Mouse (Mus musculus) retina, postnatal 7 days (tissue): ENCODE data around the gene Myo3b.

Experiments
- DNase-seq: peaks from one replicate; pipeline ENCODE4 v3.0.0-alpha.2; 2012; ENCODE audit warnings: low read depth, low spot score

Myo3b gene

DNA sequence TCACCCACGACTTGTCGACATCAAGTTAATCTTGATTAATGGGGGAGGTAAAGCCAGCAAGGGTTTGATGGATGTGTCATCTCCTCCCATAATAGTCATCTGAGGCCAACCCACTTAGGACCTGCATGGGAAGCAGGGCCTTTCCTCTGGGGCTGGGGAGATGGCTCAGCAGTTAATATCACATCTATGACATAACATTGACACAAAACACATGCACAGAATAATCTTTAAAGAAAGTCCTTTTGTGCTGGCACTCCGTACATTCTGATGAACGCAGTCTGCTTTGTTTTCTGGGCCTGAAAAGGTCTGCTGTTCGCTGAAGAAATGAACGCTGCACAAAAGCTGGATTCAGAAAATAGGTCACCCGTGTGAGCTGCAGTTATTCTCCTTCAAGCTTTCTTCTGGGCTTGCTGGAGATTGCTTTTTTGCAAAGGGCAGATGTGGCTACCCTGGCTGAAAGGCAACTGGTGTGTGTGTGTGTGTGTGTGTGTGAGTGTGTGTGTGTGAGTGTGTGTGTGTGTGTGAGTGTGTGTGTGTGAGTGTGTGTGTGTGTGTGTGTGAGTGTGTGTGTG is 26.9 kb downstream of the Myo3b start:
- DNase-seq, result no peak

DNA sequence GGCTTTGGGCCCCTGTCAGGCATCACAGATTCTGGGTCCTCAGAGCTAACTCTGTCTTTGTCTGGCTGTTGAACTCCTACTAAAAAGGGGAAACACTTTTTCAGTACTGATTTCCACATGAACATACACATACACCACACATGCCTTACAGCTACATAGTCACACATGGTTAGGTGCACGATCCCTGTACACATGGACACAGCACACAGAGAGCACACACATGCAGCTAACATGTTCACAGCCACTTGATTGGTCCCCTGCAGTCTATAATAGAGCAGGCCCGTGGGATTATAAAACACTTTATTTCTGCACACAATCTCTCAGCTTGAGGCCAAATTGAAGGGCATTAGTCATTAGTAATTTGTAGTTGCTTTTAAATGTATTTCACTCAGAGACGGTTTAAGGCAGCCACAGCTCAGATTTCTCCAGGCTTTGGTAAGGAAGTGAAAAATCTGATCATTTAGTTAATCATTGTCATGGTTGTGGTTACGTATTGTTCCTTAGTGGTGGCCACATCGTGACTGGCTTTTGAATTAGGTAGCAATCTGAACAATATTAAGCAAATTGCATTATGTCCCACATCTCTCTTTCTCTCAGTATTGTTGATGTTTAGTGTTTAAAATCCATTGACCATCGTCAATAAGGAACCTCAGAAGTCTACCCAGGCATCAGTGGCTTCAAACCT is 27.6 kb downstream of the Myo3b start:
- DNase-seq, result no peak

DNA sequence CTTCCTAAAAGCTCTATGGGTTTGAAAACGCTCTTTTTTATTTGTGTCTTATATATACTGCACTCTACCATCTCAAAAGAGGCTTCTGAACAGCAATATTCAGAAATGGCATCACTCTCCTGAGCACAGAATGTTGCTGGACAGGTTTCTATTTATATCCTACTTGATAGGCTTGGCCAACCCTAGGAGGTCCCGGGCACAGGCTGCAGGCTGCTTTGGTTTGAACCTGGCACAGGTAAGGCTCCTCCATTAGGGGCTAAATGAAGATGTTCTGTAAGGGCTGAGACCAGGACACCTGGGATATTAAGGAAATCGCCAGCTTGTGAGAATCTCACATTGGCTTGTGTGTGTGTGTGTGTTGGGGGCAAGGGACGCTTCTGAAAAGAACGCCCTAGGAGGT is 30.9 kb downstream of the Myo3b start:
- DNase-seq, result no peak

DNA sequence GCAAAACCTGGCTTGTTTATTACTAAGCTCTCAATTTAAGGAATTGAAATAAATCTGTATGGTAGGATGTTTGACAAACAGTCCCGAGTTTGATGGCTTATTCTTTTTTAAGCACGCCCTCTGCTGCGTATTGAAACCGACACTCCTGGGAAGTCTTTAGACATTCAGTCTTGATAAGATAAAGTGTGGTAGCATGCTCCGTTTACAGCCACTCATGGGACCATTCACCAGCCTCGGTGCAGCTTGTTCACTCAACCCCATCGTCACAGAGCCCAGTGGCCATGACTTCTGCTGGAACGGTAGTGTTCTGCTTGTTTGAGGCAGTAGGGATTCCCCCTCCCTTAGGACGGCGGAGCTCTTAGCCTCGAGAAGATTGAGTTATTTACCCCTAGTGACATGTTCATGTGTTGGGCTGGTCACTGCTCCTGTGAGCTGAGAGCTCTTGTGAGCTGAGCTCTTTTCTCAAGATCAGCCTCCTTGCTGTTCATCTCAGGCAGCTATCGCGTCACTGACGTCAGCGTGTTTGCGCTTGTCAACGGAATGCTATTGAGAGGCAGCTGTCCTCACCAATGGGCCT is 44.6 kb downstream of the Myo3b start:
- no peak for DNase-seq

DNA sequence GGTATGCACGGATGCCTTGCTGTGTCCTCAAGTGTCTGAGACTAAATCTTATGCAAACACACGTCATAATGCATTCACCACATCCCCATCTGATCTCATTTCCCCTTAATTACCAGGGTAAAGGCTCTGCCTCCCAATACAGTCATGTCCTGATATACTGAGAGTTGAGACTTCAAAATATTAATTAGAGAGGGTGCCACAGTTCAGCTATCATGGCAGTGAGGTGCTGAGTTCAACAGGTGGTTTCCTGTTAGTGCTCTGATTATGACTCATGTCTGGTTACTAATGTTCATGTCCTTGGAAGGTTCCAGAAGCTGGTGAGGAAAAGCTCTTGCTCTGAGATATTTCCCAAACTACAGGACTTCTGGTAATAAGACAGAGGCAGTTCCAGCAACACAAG is 52.3 kb downstream of the Myo3b start:
- DNase-seq, result no peak

DNA sequence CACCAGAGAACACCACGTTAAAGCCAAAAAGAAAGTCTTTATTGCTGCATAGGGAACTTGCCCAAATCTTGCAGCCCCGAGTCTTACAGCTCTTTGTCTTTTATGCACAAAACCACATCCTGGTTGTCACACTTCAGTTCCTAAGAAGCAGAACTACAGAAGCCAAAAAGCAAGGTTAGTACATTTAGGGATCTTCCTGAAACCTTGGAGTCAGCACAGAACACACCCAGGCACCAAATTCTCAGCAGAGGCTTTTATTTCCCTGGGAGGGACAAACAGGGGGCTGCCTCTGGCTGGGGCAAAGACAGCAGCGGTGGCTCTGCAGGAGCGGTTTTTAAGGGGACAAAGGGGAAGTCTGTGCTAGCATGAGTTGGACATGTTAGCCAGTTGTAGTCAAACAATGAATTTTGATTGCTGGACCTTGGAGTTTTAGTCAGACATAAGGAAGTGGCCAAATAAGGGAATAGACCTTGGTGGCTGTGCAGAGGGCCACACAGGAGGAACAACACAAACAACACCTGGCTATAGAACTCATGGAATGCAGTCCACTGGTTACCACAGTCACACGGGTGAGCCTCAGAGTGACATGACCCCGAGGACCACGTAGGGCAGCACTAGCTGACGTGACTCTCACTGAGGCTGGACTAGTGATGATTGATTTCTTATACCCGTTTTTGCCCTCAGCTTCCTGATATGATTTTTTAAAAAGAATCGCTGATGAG is 53.0 kb downstream of the Myo3b start:
- no peak for DNase-seq

DNA sequence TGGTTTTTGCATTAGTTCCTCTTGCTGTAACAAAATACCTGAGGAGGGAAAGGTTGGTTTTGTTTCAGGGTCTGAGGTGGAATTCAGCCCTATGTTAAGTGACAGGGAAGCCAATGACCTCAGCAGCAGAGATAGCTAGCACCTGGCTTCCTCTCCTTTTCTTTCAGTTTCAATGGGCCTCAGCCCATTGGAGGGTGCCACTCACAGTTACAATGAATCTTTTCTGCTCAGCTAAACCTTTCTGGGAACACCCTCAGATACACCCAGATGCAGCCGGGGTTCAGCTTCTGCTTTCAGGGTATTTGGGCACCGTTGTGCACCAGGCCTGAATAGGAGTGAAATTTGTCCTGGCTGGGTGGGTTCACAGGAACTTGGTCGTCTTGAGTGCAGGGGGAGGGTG is 53.7 kb downstream of the Myo3b start:
- DNase-seq, result no peak

DNA sequence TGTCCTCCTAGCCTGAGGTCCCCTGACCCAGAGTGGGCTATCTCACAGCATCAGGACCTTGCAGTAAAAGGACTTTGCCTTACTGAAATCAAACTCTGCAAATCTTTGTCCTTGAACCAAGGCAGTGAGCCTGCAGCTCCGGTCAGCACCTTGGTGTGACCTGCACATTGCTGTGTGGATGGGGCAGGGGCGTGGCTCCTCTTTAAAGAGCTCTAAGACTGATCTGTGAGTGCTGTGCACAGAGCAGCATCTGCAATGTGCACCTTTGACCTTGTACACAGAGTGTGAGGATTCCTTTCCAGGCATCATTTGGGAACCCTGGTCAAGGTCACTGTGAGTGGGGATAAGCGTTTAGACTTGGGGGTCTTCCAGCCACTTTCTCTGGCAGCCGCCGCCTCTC is 55.5 kb downstream of the Myo3b start:
- no peak for DNase-seq

DNA sequence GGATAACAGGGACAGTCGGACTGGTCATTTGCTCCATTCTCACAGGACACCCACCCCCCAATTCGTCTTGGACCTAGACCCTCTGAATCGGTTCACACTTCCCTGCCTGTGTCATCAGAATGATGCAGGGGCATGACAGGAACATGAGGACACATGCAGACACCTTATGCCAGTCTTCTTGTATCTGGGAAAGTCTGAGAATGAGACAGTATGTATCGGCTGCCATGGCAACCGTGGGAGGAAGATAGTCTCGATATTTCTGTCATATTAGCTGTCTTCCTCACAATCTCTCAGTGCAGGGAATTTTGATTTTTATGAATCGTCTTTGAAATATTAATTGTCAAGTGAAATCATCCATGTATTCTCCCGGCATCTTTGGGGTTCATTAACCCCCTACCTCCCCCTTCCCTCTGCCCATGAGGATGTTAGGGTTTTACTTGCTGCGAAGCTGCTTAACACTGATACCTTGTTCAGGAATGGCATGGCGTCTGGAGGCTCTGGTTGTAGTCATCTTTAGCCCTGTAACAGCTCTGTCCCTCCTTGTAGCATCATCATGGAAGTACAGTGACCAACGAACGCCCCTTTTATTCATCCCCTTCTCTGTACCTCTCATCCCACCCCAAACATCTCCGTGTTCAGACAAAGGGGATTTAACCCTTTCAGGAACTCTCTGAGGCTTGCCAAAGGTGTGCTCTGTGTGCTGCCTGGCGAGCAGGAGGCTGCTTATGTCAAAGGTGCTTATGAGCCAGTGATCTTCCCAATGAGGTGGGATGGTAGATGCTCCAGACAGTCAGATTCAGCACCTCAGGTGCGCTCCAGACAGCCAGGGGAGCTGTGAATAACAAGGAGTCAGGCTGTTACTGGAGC is 58.5 kb downstream of the Myo3b start:
- no peak for DNase-seq

DNA sequence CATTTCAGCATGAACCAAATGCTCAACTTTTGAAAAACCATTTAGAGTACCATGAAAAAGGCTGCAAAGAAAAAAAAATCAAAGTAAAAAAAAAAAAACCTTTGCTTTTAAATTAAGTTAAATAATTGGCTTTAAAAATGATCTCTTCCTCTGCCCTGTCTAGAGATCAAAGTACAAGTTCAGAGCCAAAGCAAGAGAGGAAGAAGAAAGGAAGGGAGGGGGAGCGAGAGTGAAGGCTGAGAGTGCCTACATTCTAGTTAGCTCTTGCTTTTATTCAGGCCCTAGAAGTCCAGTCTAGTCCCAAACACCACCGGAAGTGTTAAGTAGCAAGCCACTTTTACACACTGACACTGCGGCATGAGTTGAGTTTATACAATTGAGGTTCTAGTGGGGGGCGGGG is 60.5 kb downstream of the Myo3b start:
- no peak for DNase-seq

DNA sequence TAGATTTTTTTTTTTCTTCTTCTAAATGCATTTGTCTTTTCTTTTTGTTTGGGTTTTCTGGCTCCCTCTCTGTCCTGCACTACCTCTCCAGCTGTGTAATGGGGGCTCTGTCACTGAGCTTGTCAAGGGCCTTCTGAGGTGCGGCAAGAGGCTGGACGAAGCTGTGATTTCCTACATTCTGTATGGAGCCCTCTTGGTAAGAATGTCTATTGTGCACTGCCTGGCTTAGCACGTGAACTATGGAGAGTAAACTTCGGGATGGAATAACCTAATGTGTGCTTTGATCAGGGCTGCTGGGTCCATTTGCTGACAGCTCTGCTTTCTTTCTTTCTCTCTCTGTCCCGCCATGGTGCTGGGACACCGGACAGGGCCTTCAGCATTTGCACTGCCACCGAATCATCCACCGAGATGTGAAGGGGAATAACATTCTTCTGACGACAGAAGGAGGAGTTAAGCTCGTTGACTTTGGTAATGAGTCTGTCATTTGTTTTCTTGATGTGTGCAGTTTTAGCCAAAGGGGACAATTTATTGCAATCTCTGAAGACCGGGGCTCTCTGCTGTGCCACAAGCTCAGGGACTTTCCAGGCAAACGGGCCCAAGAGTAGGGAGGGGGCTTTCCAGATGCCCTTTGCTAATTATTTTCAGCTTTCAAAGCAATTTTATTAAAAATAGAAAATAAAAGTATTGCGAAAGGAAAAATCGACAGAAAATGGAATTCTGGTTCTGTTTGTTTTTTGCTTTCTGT is 66.5 kb downstream of the Myo3b start:
- no peak for DNase-seq

DNA sequence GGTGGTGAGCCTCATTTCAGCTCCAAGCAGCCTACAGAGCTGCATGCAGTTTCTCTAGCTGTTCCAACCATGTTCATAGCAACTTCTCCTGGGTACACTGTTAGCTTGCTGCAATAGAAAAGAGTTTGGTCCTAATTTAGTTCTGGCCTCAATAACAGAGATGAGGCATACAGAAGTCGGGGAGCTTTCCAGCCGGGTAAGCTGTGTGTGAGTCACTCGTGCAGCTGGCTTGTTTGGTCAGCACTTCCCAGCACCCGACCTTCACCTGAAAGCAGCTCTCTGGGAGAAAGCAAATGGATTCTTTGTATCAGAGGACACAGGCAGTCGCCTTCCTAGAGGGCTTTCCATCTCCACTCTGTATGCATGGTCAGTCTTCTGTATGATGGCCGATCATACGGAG is 70.1 kb downstream of the Myo3b start:
- DNase-seq, result no peak

DNA sequence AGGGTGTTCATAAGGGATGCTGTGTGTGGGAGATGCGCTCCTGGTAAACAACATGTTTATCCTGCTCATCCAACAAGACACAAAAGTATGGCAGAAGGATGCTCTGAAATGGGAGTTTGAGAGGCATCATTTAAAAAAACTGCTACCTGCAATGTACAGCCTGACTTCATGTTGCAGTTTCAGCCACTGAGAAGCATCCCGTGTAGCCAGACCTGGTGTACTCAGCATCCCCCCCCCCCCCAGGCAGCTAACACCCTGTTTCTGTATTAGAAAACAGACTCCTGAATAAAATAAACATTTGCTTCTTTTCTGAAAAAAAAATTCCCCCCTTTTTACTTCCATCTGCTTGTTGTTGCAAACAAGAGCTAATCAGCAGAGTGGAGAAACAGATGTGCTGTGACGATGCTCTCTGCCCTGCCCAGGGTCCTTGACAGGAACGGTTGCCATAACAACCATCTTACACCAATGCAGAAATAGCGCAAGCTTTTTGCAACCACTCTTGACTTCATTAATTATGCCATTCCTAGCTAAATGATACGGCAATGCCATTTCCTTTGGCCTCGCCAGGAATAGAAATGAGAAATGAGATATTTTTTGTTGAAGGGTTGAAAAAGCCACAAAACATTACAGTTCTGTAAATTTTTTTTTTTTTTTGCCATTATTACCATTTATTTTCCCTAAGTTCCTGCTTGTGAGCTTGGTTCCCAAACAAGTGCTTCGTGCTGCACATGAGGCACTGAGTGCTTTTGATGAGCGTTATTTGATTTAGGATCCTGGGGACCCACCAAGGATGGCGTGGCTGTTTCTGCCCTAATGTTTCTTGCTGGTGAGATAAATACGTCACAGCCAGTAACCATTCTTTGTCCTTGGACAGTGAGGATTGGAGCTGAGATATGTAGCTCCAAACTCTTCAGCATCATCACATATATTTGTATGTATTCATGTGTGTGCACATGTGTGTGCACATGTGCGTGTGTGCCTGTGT is 75.2 kb downstream of the Myo3b start:
- DNase-seq, result no peak

DNA sequence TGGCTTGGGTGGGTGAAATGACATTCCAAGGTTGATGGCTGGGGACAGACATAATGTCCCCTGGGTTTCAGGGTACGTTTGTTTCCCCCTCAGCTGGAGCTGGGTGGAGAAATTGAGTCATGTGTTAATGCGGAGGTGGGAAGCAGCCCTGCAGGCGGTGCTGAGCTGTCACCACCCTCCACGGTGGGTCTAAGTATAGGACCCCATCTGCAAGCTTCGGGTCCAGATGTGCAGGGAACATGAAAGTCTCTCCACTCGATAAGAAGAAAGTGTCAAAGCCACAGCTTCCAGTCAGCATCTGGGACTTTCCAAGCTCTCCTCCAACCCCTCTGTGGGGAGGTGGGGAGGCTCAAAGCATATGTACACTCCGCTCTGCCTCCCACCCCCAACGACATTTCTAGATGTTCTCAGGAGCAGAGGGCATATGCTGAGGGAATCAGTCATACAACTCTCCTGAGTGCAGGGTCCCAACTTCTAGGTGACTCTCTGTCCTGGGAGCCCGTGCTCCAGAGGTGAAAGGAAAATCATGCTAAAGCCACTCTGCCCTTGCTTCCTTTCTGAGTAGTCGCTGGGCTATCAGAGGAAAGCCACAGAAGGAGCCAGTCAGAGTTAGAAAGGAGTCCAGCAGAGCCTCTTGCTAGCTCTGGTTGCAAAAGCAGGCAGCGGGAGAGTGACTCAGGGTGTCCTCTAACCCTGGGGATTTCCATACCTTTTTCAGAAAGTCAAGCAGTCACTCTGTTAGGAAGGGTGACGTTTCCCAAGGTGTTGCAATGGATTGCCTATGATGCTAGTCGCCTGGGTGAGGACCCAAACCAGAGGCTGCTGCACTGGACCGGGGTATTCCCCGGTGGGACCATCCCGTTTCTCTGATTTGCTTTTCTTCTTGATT is 79.7 kb downstream of the Myo3b start:
- no peak for DNase-seq

DNA sequence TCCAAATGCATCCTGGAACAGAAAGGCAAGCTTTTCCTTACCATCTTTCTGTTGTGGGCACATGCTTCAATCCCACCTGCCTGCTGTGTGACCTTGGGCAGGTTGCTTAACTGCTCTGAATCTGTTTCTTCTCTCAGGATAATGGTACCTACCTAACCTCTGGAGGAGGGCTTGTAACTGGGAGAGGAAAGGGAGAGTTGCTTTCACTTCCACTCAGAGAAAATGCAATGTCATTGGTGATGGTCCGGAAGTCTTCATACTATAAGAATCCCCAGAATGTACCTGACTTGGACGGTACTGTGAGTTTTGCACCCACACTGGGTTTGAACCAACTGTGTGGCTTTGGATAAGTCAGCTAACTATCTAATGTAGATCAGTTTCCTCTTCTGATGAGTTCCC is 80.3 kb downstream of the Myo3b start:
- DNase-seq, result no peak

DNA sequence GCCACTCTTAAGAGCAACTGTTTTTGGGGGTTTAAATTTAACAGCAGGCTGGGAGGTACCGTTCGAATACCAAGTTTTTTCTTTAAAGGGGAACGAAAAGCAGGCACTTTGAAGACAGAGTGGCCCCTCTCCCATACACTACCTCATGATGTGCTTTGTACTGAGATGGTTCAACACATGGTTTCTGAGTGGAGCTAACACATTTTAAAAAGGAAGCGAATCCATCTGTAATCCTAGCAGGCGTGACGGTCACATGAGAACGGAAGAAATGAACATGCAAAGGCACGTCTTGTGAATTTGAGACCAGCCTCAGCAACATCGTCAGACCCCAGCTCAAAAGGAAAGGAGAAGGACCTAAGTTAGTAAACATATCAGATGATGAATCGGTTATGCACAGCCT is 87.4 kb downstream of the Myo3b start:
- no peak for DNase-seq

DNA sequence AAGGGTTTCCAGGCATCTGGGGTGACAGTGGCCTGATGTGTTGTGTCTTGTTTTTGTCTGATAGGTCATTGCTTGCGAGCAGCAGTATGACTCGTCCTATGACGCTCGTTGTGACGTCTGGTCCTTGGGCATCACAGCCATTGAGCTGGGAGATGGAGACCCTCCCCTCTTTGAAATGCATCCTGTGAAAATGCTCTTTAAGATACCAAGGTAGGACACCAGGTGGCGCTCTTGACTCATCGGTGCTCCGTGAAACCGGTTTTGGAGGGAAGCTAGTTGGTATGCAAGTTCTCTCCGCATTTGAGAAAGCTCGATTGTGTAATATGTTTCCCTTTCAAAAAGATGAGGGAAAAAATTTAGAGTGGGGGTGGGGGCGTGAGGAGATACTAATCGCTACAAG is 87.9 kb downstream of the Myo3b start:
- peak; percentile 76 for DNase-seq

DNA sequence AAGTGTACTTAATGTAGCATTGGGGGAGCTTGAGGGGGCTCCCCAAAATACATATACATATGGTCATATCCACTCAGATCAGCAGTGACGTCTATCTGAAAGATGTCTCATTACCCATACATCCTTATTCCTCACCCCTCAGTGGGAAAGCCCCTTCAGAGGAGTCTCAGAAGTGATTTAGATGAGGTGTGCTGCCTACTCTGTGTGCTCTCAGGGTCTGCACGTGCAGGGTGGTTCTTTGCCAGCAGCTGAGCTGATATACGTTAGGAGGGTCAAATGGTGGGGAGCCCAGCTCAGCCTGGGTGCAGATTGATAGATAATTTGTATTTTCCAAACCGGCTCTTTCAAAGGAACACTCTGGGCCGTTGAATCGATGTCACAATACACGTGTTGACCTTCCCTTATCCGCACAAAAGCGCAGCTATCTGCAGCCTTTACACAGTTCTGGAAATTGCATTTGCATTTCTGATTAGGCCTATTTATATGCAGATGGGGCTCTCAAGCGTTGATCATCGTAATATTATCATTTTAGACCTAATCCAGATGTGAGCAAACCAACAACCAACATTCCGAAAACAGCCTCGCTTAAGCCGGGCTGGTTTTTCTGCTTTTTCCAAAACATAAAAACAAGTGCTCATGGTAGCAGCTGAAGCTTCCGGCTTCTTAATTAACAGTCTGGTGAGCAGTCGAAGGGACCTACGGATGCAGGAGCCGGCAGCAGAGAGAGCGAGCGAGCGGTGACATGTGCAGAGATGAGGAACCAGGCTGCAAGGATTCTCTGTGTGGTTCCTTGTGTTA is 88.6 kb downstream of the Myo3b start:
- DNase-seq, result no peak
